Mouse (Mus musculus): Measurements from ENCODE around the gene Nploc4.
"Not testable (repeated sequence)": the region's sequence is repeated elsewhere in the genome, so short reads cannot be mapped to it uniquely, and the experiment has no call there.

Gene Nploc4

GRCm38 (mm10) chr11:120354304-120355276 is 82.9 kb downstream of the Nploc4 start:
- DNase-seq (ENCODE audit: extremely low spot score, low read depth, low spot score): no peak

DNA sequence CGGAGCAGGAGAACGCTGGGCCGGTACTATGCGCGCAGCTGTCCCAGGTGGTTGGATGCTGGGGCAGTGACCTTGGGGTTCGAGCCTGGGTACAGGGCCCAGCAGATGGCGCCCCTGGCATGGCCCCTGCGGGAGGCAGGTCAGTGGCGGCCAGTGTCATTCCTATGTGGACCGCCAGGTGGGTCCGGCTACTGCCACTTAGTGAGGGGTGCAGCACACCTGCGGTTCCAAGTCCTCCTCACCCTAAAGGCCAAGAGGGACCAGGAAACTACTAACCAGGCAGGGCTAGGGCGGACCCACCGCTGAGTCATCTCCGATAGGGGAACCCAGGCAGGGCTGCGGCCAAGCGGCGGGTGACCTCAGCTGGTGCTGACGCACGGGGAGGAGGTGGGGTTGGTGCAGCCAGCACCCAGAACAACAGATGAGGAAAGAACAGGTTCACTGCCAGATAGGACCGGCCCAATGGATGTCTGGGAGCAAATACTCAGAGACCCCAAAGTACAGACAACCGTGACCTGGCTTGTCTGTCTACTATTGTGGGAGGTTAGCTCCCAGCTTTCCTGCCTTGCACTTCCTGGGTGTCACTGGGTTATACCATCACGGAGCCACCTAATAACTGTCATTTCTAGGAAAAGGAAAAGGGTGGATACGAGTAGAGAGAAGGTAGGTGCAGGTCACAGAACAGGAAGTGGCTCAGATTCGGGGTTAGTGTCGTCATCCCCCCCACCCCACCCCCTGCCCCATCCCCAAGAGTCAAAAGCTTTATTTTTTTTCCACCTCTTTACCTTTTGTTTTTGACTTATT is 83.8 kb downstream of the Nploc4 start:
- DNase-seq (ENCODE audit: extremely low spot score, low read depth, low spot score): no peak

GRCm38 (mm10) chr11:120352571-120353290 is 84.8 kb downstream of the Nploc4 start:
- DNase-seq (ENCODE audit: extremely low spot score, low read depth, low spot score): no peak

- DNase-seq (ENCODE audit: extremely low spot score, low read depth, low spot score): not testable (repeated sequence)
Observed at GRCm38 (mm10) chr11:120352093-120352350, 85.5 kb downstream of the Nploc4 start.

- no peak for DNase-seq (ENCODE audit: extremely low spot score, low read depth, low spot score)
Observed at GRCm38 (mm10) chr11:120351250-120352092, 86.0 kb downstream of the Nploc4 start.

DNA sequence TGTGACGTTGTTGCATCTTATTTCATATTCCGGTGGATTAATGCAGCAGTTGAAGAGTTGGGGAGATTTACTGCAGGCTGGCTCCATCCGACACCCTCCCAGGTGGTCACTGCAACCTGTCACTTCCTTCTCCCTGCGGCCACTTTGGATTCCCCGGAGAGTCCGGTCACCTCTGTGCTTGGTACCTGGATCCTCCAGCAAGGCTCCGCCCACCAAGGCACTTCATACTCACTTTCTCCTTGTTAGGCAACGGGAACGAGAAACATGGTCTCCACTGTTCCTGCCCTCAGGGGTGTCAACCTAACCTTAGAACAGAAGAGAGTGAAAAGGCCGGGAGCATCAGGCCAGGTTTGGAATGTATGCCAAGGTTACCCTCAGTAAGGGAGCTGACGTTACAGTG is 86.8 kb downstream of the Nploc4 start:
- no peak for DNase-seq (ENCODE audit: extremely low spot score, low read depth, low spot score)

DNA sequence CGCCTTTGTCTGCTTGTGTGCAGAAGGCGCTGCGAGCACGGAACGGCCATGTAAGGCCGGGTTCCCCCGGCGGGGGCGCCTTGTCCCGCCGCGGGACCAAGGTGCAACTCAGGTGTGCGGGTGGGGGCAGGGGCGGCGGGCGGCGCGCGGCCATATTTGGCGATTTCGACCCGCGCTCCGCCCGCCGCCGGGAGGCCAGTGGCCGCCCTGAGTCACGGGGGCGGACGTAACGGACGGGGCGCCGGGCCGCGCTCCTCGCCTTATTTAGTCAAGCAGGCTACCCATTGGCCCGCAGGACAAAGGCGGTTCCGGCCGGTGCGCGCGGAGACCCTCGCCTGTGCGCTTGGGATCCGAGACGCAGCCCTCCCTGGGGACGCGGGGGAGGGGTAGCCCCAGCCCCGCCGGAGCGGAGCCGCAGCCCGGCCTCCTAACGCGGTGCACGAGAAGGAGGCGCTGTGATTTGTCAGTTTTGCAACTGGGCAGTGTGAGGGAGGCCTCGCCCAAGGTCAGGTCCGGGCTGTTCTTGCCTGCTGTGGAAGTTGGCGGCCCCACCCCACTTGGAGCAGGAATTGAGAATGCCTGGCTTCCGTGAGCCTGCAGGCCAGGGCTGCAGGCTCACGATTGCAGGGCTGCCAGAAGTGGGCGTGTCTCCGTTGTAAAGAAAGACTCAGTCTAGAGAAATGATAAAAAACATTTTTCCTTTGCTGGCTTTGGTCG is 87.4 kb downstream of the Nploc4 start:
- no peak for DNase-seq (ENCODE audit: extremely low spot score, low read depth, low spot score)

- no peak for DNase-seq (ENCODE audit: extremely low spot score, low read depth, low spot score)
Observed at GRCm38 (mm10) chr11:120349371-120349985, 88.0 kb downstream of the Nploc4 start.

DNA sequence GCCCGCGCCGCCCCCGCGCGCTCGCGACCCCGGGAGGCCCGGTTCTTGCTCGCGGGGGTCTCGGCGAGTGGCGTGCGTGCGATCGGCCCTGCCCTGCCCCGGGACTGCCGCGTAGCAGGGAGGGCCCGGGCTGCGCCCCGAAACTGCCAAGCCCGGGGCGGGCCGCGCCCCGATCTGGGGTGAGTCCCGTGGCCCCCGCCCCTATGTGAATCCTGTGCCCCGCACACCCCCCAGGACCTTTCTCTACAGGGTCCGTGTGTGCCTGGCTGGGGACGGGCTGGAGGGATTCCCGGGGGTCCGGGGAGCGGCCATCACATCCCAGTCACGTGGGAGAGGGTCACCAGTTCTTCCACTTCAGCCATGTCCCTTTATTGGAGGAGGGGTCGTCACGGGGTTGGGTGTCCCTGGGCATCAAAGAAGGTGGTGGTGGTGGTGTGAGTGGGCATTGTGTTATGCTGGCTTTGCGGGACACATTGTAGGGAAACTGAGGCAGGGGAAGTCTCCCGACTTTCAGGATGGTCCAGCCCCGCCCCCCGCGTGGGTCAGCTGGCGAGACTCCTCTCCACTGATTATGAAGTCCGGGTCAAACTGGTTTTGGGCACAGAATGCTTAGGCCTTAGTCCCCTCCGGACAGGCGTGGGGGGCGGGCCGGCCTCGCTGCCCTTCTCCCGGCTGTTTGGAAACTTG is 88.7 kb downstream of the Nploc4 start:
- no peak for DNase-seq (ENCODE audit: extremely low spot score, low read depth, low spot score)

- DNase-seq (ENCODE audit: extremely low spot score, low read depth, low spot score): no peak
Observed at GRCm38 (mm10) chr11:120347791-120348683, 89.5 kb downstream of the Nploc4 start, which contains the start of gene Actg1. Gene Actg1 (minus strand): TSS chr11:120348542.

DNA sequence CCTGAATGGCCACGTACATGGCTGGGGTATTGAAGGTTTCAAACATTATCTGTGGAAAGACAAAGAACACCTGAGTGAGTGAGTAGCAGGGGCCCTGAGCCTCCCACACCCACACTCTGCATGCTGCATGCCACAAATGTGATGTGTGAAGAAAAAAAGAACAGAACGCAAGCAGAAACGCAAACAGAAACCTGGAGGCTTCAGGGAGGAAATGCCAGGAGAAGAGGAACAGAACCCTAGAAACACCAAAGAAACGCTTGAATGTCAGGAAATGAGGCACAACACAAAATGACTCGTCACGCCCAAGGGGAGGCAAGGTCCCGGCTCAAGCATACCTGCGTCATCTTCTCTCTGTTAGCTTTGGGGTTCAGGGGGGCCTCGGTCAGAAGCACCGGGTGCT is 90.2 kb downstream of the Nploc4 start:
- DNase-seq (ENCODE audit: extremely low spot score, low read depth, low spot score): no peak

GRCm38 (mm10) chr11:120346383-120347034 is 91.0 kb downstream of the Nploc4 start:
- not testable (repeated sequence) for DNase-seq (ENCODE audit: extremely low spot score, low read depth, low spot score)

DNA sequence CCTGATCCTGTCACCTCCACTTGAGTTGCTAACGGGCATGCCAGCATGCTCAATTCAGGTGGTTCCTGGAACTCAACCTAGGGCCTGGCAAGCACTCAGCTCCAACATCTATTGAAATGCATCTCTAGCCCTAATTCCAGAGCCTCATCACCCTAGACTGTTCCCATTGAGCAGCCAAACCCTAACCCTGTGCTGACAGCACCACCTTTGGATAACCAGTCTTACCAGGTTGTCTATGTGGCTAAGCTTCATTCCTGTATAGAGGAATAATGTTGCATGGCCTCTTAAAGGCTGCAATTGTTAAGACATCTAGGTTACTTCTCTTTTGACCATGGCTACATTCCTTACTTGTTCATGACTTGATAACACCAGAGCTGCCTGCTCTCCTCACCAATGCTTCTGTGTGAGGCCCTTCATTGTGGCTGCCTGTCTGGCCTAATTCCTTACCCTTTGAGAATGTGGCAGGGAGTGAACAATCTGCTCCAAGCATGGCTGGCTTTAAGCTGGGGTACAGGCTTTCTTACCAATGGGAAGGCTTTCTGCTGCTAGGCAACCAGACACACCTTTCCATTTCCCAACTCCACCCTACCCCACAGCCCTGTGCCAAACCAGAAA is 92.3 kb downstream of the Nploc4 start:
- no peak for DNase-seq (ENCODE audit: extremely low spot score, low read depth, low spot score)

GRCm38 (mm10) chr11:120344310-120344920 is 93.1 kb downstream of the Nploc4 start:
- DNase-seq (ENCODE audit: extremely low spot score, low read depth, low spot score): no peak

DNA sequence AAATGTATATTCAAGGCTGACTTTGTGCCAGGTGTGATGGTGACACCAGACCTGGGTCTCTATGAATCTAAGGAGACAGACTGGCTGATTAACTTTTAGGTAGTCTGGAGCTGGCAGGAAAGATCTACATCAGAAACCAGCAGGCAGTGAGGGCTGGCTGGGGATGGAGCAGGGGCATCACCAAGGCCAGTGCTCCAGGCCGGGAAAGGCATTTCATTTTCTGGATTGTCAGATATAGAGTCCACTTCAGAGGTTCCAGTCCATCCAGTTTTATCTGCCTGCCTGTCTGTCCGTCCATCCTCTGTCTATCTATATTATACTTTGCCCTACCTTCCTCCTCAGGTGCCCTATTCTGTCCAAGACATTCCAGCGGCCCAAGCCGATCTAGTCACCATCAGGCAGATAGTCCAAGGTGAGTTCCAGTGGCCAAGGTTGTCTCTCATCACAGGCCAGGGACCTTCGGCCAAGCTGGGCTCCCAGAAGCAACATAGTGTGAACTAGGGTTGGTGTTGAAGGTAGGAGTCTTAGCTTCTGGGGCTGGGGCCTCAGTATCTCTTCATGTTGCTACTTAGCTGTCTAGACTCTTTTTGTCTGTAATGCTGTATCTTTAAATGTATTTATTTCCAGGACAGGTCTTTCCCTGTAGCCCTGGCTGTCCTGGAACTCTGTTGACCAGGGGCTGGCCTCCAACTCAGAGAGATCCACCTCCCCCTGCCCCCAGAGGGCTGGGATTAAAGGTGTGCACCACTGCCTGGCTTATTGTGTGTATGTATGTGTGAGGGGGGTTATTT is 93.8 kb downstream of the Nploc4 start:
- DNase-seq (ENCODE audit: extremely low spot score, low read depth, low spot score): no peak

Data from hindlimb bud, embryonic 11.5 days (tissue).